Mouse (Mus musculus) CH12.LX (cell line): ENCODE data around the gene Smim24. TPM values are rescaled to one million over a fixed set of nuclear protein-coding genes. Genes with fewer than 3 reads are reported as not detected.
A peak's percentile ranks its signal among the peaks of the same experiment; 100 is the strongest.

Experiments used
- DNase-seq: peaks from one replicate; pipeline ENCODE4 v3.0.0-alpha.2; 2013; ENCODE audit errors: extremely low read depth
- H3K27ac ChIP-seq: 2 replicates; pipeline ENCODE4 v1.5.1; 2012; ENCODE audit warnings: low read depth, mild to moderate bottlenecking, control low read depth, moderate library complexity; ENCODE audit not compliant: insufficient read depth
- H3K27me3 ChIP-seq: replicated peaks from 2 replicates; pipeline ENCODE3; 2012; ENCODE audit warnings: inconsistent platforms
- H3K36me3 ChIP-seq, 2 experiments: replicated peaks in 1 of 2; 2 replicates each; pipeline versions ENCODE3 to v1.6.1; 2012; ENCODE audit warnings: inconsistent platforms in 1 of 2, low read length in 1 of 2, mild to moderate bottlenecking in 1 of 2, mixed read lengths in 1 of 2, moderate library complexity in 1 of 2; ENCODE audit not compliant: control insufficient read depth in 1 of 2, insufficient read depth in 1 of 2
- H3K4me1 ChIP-seq, 2 experiments: 2 replicates each; pipeline ENCODE4 v1.6.1; 2012; ENCODE audit warnings: inconsistent platforms in 1 of 2, moderate library complexity in 1 of 2; ENCODE audit not compliant: insufficient read depth in 2 of 2, control insufficient read depth in 1 of 2
- H3K4me2 ChIP-seq: 2 replicates; pipeline ENCODE4 v1.6.1; 2012; ENCODE audit warnings: low read depth, mild to moderate bottlenecking, control low read depth; ENCODE audit not compliant: poor library complexity, insufficient read depth, severe bottlenecking
- H3K4me3 ChIP-seq, 3 experiments: fragments of 150-350 bp in 1 of 3; sonication (generic) in 1 of 3; replicated peaks in 1 of 3; 2 replicates each; pipeline versions ENCODE3 to v1.5.1; 2011 to 2012; ENCODE audit warnings: low read depth in 2 of 3, low read length in 2 of 3, mild to moderate bottlenecking in 2 of 3, moderate library complexity in 2 of 3, control low read depth in 1 of 3, improper control_type of control experiment in 1 of 3, inconsistent platforms in 1 of 3, mixed read lengths in 1 of 3; ENCODE audit not compliant: poor library complexity in 1 of 3
- H3K79me2 ChIP-seq: replicated peaks from 2 replicates; pipeline ENCODE4 v1.6.1; 2012; ENCODE audit warnings: mild to moderate bottlenecking, moderate library complexity; ENCODE audit not compliant: control insufficient read depth, poor library complexity, insufficient read depth, severe bottlenecking; ENCODE audit errors: extremely low read depth
- H3K9ac ChIP-seq: 2 replicates; pipeline ENCODE4 v1.6.1; 2012; ENCODE audit warnings: low read depth, mild to moderate bottlenecking, control low read depth, moderate library complexity; ENCODE audit not compliant: insufficient read depth
- H3K9me3 ChIP-seq: replicated peaks from 2 replicates; pipeline ENCODE3; 2012; ENCODE audit warnings: low read length, inconsistent platforms, mixed read lengths
- BHLHE40 ChIP-seq: IDR thresholded peaks from 2 replicates; pipeline ENCODE4 v1.6.1; 2011; ENCODE audit warnings: mild to moderate bottlenecking, low read depth, low read length, improper control_type of control experiment
- CHD1 ChIP-seq: IDR thresholded peaks from 2 replicates; pipeline ENCODE4 v1.6.1; 2012; ENCODE audit warnings: low read depth, low read length, improper control_type of control experiment, inconsistent platforms
- CHD2 ChIP-seq: IDR thresholded peaks from 2 replicates; pipeline ENCODE4 v1.6.1; 2011; ENCODE audit warnings: low read length, improper control_type of control experiment
- E2F4 ChIP-seq: IDR thresholded peaks from 2 replicates; pipeline ENCODE4 v1.6.1; 2011; ENCODE audit warnings: low read depth, low read length, improper control_type of control experiment; ENCODE audit not compliant: insufficient replicate concordance
- ETS1 ChIP-seq: conservative IDR thresholded peaks from 2 replicates; pipeline ENCODE4 v1.6.1; 2012; ENCODE audit warnings: low read depth, mild to moderate bottlenecking, inconsistent platforms, low read length, improper control_type of control experiment, moderate library complexity
- GABPA ChIP-seq: IDR thresholded peaks from 2 replicates; pipeline ENCODE4 v1.6.1; 2012; ENCODE audit warnings: low read depth, low read length, improper control_type of control experiment, inconsistent platforms; ENCODE audit not compliant: insufficient replicate concordance
- HCFC1 ChIP-seq: IDR thresholded peaks from 2 replicates; pipeline ENCODE4 v1.6.1; 2012; ENCODE audit warnings: low read depth, mild to moderate bottlenecking, inconsistent platforms, low read length, improper control_type of control experiment
- IRF4 ChIP-seq: IDR thresholded peaks from 2 replicates; pipeline ENCODE4 v1.6.1; 2014; ENCODE audit warnings: low read depth, mild to moderate bottlenecking, inconsistent platforms, low read length, improper control_type of control experiment
- JUND ChIP-seq: conservative IDR thresholded peaks from 2 replicates; pipeline ENCODE4 v1.6.1; 2011; ENCODE audit warnings: low read depth, low read length, improper control_type of control experiment
- KAT2A ChIP-seq: IDR thresholded peaks from 2 replicates; pipeline ENCODE4 v1.6.1; 2012; ENCODE audit warnings: low read length, improper control_type of control experiment, inconsistent platforms; ENCODE audit not compliant: insufficient replicate concordance
- MAFK ChIP-seq: IDR thresholded peaks from 2 replicates; pipeline ENCODE4 v1.6.1; 2011; ENCODE audit warnings: low read length, improper control_type of control experiment; ENCODE audit not compliant: insufficient replicate concordance
- MAX ChIP-seq: IDR thresholded peaks from 2 replicates; pipeline ENCODE4 v1.6.1; 2011; ENCODE audit warnings: low read length, improper control_type of control experiment
- MAZ ChIP-seq: IDR thresholded peaks from 2 replicates; pipeline ENCODE4 v1.6.1; 2012; ENCODE audit warnings: low read depth, mild to moderate bottlenecking, inconsistent platforms, low read length, improper control_type of control experiment, moderate library complexity
- MEF2A ChIP-seq: IDR thresholded peaks from 2 replicates; pipeline ENCODE4 v1.6.1; 2014; ENCODE audit warnings: low read depth, mild to moderate bottlenecking, inconsistent platforms, low read length, improper control_type of control experiment, borderline replicate concordance
- NELFE ChIP-seq: IDR thresholded peaks from 2 replicates; pipeline ENCODE4 v1.6.1; 2011; ENCODE audit warnings: low read depth, low read length, improper control_type of control experiment
- PAX5 ChIP-seq: IDR thresholded peaks from 2 replicates; pipeline ENCODE4 v1.6.1; 2012; ENCODE audit warnings: low read length, inconsistent platforms, mixed read lengths
- POLR2A ChIP-seq: IDR thresholded peaks from 2 replicates; pipeline ENCODE4 v1.6.1; 2011; ENCODE audit warnings: low read depth, mild to moderate bottlenecking, improper control_type of control experiment, low read length
- RAD21 ChIP-seq: IDR thresholded peaks from 2 replicates; pipeline ENCODE4 v1.6.1; 2011; ENCODE audit warnings: low read depth, mild to moderate bottlenecking, low read length, improper control_type of control experiment, moderate library complexity
- SMC3 ChIP-seq: IDR thresholded peaks from 2 replicates; pipeline ENCODE4 v1.6.1; 2011; ENCODE audit warnings: low read depth, low read length, improper control_type of control experiment
- TCF12 ChIP-seq: IDR thresholded peaks from 2 replicates; pipeline ENCODE4 v1.6.1; 2014; ENCODE audit warnings: low read depth, mild to moderate bottlenecking, inconsistent platforms, low read length, improper control_type of control experiment
- UBTF ChIP-seq: IDR thresholded peaks from 2 replicates; pipeline ENCODE4 v1.6.1; 2012; ENCODE audit warnings: low read depth, mild to moderate bottlenecking, inconsistent platforms, low read length, improper control_type of control experiment, moderate library complexity
- ZKSCAN1 ChIP-seq: IDR thresholded peaks from 2 replicates; pipeline ENCODE4 v1.6.1; 2012; ENCODE audit warnings: low read depth, inconsistent platforms, low read length, improper control_type of control experiment, borderline replicate concordance
- ZMIZ1 ChIP-seq: IDR thresholded peaks from 2 replicates; pipeline ENCODE4 v1.6.1; 2012; ENCODE audit warnings: low read depth, mild to moderate bottlenecking, inconsistent platforms, low read length, improper control_type of control experiment
- ZNF384 ChIP-seq: IDR thresholded peaks from 2 replicates; pipeline ENCODE4 v1.6.1; 2012; ENCODE audit warnings: low read depth, low read length, improper control_type of control experiment, inconsistent platforms
- dilution Hi-C: fragments of 300-500 bp; cut with MboI; formaldehyde crosslinking; loops from 2 replicates; pipeline ENCODE4 v1.14.3; 2020; ENCODE audit warnings: low sequenced_read_pairs; ENCODE audit not compliant: extremely low pct_unique_long_range_greater_than_20kb, extremely low pct_ligation_motif_present
- in situ Hi-C: fragments of 300-500 bp; cut with MboI; formaldehyde crosslinking; loops from 3 replicates; pipeline ENCODE4 v1.14.3; 2019; ENCODE audit warnings: low sequenced_read_pairs, low pct_ligation_motif_present, low pct_unique_long_range_greater_than_20kb, mixed read lengths
- polyA plus RNA-seq: library from polyadenylated mRNA; unstranded; fragments of >175 nt; gene quantifications from 2 replicates; pipeline ENCODE4 v1.2.1, GENCODE M21; 2012; ENCODE audit warnings: low read depth; ENCODE audit not compliant: insufficient read length
- total RNA-seq, 2 experiments: library from RNA; depleted of rRNA; stranded (reverse); fragments of 300-350 nt in 1 of 2; fragments of >200 nt in 1 of 2; gene quantifications; 2 replicates each; pipeline ENCODE4 v1.2.3; 2012 to 2014

Smim24 gene
- total and polyA plus RNA-seq, 3 experiments: 0.13 to 0.64 TPM; not detected in 1

DNA sequence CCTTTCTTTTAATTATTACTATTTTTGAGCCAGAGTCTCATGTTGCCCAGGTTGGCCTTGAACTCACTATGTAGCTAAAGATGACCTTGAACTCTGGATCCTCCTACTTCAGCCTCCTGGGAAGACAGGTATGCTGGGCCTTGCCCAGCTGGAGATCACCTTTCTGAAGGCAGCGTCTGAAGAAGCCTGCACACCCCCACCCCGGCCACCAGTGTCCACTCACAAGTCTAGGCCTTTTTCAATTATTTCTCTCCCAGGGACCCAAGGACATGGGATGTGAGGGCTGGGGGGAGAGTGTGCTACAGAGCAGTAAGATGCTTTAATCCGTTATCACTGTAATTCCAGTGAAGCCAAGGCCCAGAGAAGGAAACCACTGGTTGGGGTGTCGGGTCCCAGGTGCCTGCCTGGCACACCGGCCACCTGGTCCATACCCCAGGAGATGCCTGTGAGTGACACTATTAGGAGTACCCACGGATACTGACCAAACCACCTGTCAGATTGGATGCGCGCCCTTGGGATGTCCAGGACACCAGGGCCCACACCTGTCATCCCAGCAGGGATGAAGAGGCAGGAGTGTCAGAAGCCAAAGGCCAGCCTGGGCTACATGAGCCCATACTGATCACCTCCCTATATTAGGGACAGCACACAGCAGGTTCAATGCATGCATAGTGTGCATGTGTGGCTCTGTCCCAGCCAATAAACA is 35.1 kb downstream of the Smim24 start:
- H3K9ac ChIP-seq: no peak overlapping the region
- peaks cover 21% of the 10 kb centered on the region for H3K79me2 ChIP-seq
- H3K9me3 ChIP-seq: no peaks in the 10 kb centered on the region
- DNase-seq: no peak
- TF ChIP-seq GABPA (no peak), JUND (no peak), MEF2A (no peak), RAD21 (no peak), BHLHE40 (no peak), E2F4 (no peak), CHD2 (no peak), CHD1 (no peak)
- TF ChIP-seq, all 38 proteins: peak for 0
- peaks cover 36% of the 10 kb centered on the region for H3K27me3 ChIP-seq
- no peak overlapping the region for H3K4me3 ChIP-seq
- dilution Hi-C loops: no loop called here
- H3K27ac ChIP-seq: no peak overlapping the region
- peaks cover 33 to 54% of the 10 kb centered on the region in 2 experiments for H3K4me1 ChIP-seq
- H3K4me2 ChIP-seq: no peak overlapping the region
- no peaks in the 10 kb centered on the region for H3K36me3 ChIP-seq
- in situ Hi-C loops: no loop called here

DNA sequence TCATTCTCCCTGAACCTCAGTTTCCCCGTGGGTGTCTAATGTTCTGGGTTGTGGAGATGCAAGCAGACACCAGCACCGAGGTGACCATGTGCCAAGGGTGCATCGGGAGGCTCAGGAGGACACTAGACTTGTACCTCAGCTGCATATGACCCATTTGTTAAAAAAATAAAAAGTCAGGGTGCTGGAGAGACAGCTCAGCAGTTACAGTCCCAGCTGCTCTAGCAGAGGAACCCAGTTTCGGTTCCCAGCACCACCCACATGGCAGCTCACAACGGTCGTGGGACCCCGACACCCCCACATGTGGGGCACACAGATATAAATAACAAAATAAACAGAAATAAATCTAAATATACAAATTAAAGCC is 35.6 kb downstream of the Smim24 start:
- in situ Hi-C loops (no loop called here), dilution Hi-C loops (no loop called here)
- H3K27me3 ChIP-seq: peaks cover 36% of the 10 kb centered on the region
- TF ChIP-seq ZMIZ1: no peak
- no peak overlapping the region for H3K27ac ChIP-seq
- no peaks in the 10 kb centered on the region for H3K9me3 ChIP-seq
- H3K4me2 ChIP-seq: no peak overlapping the region
- peaks cover 21% of the 10 kb centered on the region for H3K79me2 ChIP-seq
- DNase-seq: no peak
- H3K36me3 ChIP-seq: no peaks in the 10 kb centered on the region
- no peak overlapping the region for H3K4me3 ChIP-seq
- H3K4me1 ChIP-seq: peaks cover 33 to 60% of the 10 kb centered on the region in 2 experiments
- H3K9ac ChIP-seq: no peak overlapping the region

DNA sequence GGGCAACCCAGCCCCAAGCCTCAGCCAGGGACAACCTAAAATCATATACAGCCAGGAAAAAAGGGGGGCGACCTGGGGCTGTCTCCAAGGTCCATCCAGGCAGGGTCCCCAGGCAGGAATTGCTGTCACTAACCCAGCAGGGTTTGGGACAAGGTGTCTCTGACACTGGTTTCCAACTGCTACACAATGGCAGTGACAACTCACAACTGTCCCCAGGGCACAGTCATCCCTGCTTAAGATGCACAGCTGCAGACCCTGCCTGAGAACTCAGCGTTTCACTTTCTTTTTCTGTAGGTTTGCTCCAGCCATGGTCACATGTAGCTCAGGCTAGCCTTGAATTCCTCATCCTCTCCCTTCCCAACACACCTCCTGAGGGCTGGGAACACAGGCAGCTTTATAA is 36.2 kb downstream of the Smim24 start:
- H3K27ac ChIP-seq: peak overlapping the region; percentile 95
- no peaks in the 10 kb centered on the region for H3K9me3 ChIP-seq
- no peak overlapping the region for H3K9ac ChIP-seq
- H3K4me1 ChIP-seq: peaks cover 39 to 66% of the 10 kb centered on the region in 2 experiments
- dilution Hi-C loops: no loop called here
- H3K4me2 ChIP-seq: 0 out of 2 replicates have a peak overlapping the region, but pooled peaks have one; percentile 3
- H3K27me3 ChIP-seq: peaks cover 36% of the 10 kb centered on the region
- H3K79me2 ChIP-seq: peaks cover 21% of the 10 kb centered on the region
- in situ Hi-C loops: no loop called here
- peak; percentile 66 for DNase-seq
- H3K36me3 ChIP-seq: no peaks in the 10 kb centered on the region
- H3K4me3 ChIP-seq: peak overlapping the region in 1 of 3 experiments; percentile 0
- TF ChIP-seq HCFC1: no peak
- no peak for TF ChIP-seq UBTF
- no peak for TF ChIP-seq POLR2A
- peak; percentile 64; the same call in 1 of the 2 replicates for TF ChIP-seq TCF12
- TF ChIP-seq CHD1: no peak
- TF ChIP-seq MEF2A: peak; percentile 52; the same call in 1 of the 2 replicates
- TF ChIP-seq PAX5: no peak
- TF ChIP-seq RAD21: no peak
- TF ChIP-seq KAT2A: 0 out of 2 replicates have a peak, but pooled peaks have one; percentile 30
- TF ChIP-seq ZKSCAN1: no peak
- TF ChIP-seq ETS1: peak; percentile 89
- TF ChIP-seq IRF4: peak; percentile 67; the same call in 1 of the 2 replicates
- TF ChIP-seq ZNF384: no peak
- TF ChIP-seq MAFK: no peak
- TF ChIP-seq NELFE: no peak; the same call in 1 of the 2 replicates
- TF ChIP-seq ZMIZ1: no peak
- 0 out of 2 replicates have a peak, but pooled peaks have one; percentile 33 for TF ChIP-seq MAX
- no peak for TF ChIP-seq SMC3
- TF ChIP-seq MAZ: 0 out of 2 replicates have a peak, but pooled peaks have one; percentile 31
